Mouse (Mus musculus) CH12.LX (cell line): ENCODE measurements around the gene Gm17455. TPM values are rescaled to one million over a fixed set of nuclear protein-coding genes. Genes with fewer than 3 reads are reported as not detected.

Source experiments
- DNase-seq: peaks from one replicate; pipeline ENCODE4 v3.0.0-alpha.2; 2013; ENCODE audit errors: extremely low read depth
- H3K27ac ChIP-seq: 2 replicates; pipeline ENCODE4 v1.5.1; 2012; ENCODE audit warnings: low read depth, mild to moderate bottlenecking, control low read depth, moderate library complexity; ENCODE audit not compliant: insufficient read depth
- H3K27me3 ChIP-seq: replicated peaks from 2 replicates; pipeline ENCODE3; 2012; ENCODE audit warnings: inconsistent platforms
- H3K36me3 ChIP-seq, 2 experiments: replicated peaks in 1 of 2; 2 replicates each; pipeline versions ENCODE3 to v1.6.1; 2012; ENCODE audit warnings: inconsistent platforms in 1 of 2, low read length in 1 of 2, mild to moderate bottlenecking in 1 of 2, mixed read lengths in 1 of 2, moderate library complexity in 1 of 2; ENCODE audit not compliant: control insufficient read depth in 1 of 2, insufficient read depth in 1 of 2
- H3K4me1 ChIP-seq, 2 experiments: 2 replicates each; pipeline ENCODE4 v1.6.1; 2012; ENCODE audit warnings: inconsistent platforms in 1 of 2, moderate library complexity in 1 of 2; ENCODE audit not compliant: insufficient read depth in 2 of 2, control insufficient read depth in 1 of 2
- H3K4me2 ChIP-seq: 2 replicates; pipeline ENCODE4 v1.6.1; 2012; ENCODE audit warnings: low read depth, mild to moderate bottlenecking, control low read depth; ENCODE audit not compliant: poor library complexity, insufficient read depth, severe bottlenecking
- H3K4me3 ChIP-seq, 3 experiments: fragments of 150-350 bp in 1 of 3; sonication (generic) in 1 of 3; replicated peaks in 1 of 3; 2 replicates each; pipeline versions ENCODE3 to v1.5.1; 2011 to 2012; ENCODE audit warnings: low read depth in 2 of 3, low read length in 2 of 3, mild to moderate bottlenecking in 2 of 3, moderate library complexity in 2 of 3, control low read depth in 1 of 3, improper control_type of control experiment in 1 of 3, inconsistent platforms in 1 of 3, mixed read lengths in 1 of 3; ENCODE audit not compliant: poor library complexity in 1 of 3
- H3K79me2 ChIP-seq: replicated peaks from 2 replicates; pipeline ENCODE4 v1.6.1; 2012; ENCODE audit warnings: mild to moderate bottlenecking, moderate library complexity; ENCODE audit not compliant: control insufficient read depth, poor library complexity, insufficient read depth, severe bottlenecking; ENCODE audit errors: extremely low read depth
- H3K9ac ChIP-seq: 2 replicates; pipeline ENCODE4 v1.6.1; 2012; ENCODE audit warnings: low read depth, mild to moderate bottlenecking, control low read depth, moderate library complexity; ENCODE audit not compliant: insufficient read depth
- H3K9me3 ChIP-seq: replicated peaks from 2 replicates; pipeline ENCODE3; 2012; ENCODE audit warnings: low read length, inconsistent platforms, mixed read lengths
- CTCF ChIP-seq, 2 experiments: IDR thresholded peaks in 1 of 2; conservative IDR thresholded peaks in 1 of 2; 2 replicates each; pipeline ENCODE4 v1.5.1; 2011 to 2012; ENCODE audit warnings: low read depth in 2 of 2, low read length in 2 of 2, improper control_type of control experiment in 1 of 2, inconsistent platforms in 1 of 2, mild to moderate bottlenecking in 1 of 2, moderate library complexity in 1 of 2
- E2F4 ChIP-seq: IDR thresholded peaks from 2 replicates; pipeline ENCODE4 v1.6.1; 2011; ENCODE audit warnings: low read depth, low read length, improper control_type of control experiment; ENCODE audit not compliant: insufficient replicate concordance
- GABPA ChIP-seq: IDR thresholded peaks from 2 replicates; pipeline ENCODE4 v1.6.1; 2012; ENCODE audit warnings: low read depth, low read length, improper control_type of control experiment, inconsistent platforms; ENCODE audit not compliant: insufficient replicate concordance
- HCFC1 ChIP-seq: IDR thresholded peaks from 2 replicates; pipeline ENCODE4 v1.6.1; 2012; ENCODE audit warnings: low read depth, mild to moderate bottlenecking, inconsistent platforms, low read length, improper control_type of control experiment
- JUN ChIP-seq: IDR thresholded peaks from 2 replicates; pipeline ENCODE4 v1.6.1; 2011; ENCODE audit warnings: low read depth, mild to moderate bottlenecking, low read length, improper control_type of control experiment, moderate library complexity; ENCODE audit not compliant: insufficient read depth
- KAT2A ChIP-seq: IDR thresholded peaks from 2 replicates; pipeline ENCODE4 v1.6.1; 2012; ENCODE audit warnings: low read length, improper control_type of control experiment, inconsistent platforms; ENCODE audit not compliant: insufficient replicate concordance
- MAFK ChIP-seq: IDR thresholded peaks from 2 replicates; pipeline ENCODE4 v1.6.1; 2011; ENCODE audit warnings: low read length, improper control_type of control experiment; ENCODE audit not compliant: insufficient replicate concordance
- MEF2A ChIP-seq: IDR thresholded peaks from 2 replicates; pipeline ENCODE4 v1.6.1; 2014; ENCODE audit warnings: low read depth, mild to moderate bottlenecking, inconsistent platforms, low read length, improper control_type of control experiment, borderline replicate concordance
- MXI1 ChIP-seq: IDR thresholded peaks from 2 replicates; pipeline ENCODE4 v1.6.1; 2011; ENCODE audit warnings: mild to moderate bottlenecking, low read depth, low read length, improper control_type of control experiment
- POLR2AphosphoS2 ChIP-seq: IDR thresholded peaks from 2 replicates; pipeline ENCODE4 v1.6.1; 2011; ENCODE audit warnings: low read depth, low read length, improper control_type of control experiment
- RAD21 ChIP-seq: IDR thresholded peaks from 2 replicates; pipeline ENCODE4 v1.6.1; 2011; ENCODE audit warnings: low read depth, mild to moderate bottlenecking, low read length, improper control_type of control experiment, moderate library complexity
- RCOR1 ChIP-seq: conservative IDR thresholded peaks from 2 replicates; pipeline ENCODE4 v1.6.1; 2012; ENCODE audit warnings: low read depth, mild to moderate bottlenecking, inconsistent platforms, low read length, improper control_type of control experiment
- SMC3 ChIP-seq: IDR thresholded peaks from 2 replicates; pipeline ENCODE4 v1.6.1; 2011; ENCODE audit warnings: low read depth, low read length, improper control_type of control experiment
- USF2 ChIP-seq: conservative IDR thresholded peaks from 2 replicates; pipeline ENCODE4 v1.6.1; 2011; ENCODE audit warnings: low read depth, low read length, improper control_type of control experiment
- ZKSCAN1 ChIP-seq: IDR thresholded peaks from 2 replicates; pipeline ENCODE4 v1.6.1; 2012; ENCODE audit warnings: low read depth, inconsistent platforms, low read length, improper control_type of control experiment, borderline replicate concordance
- dilution Hi-C: fragments of 300-500 bp; cut with MboI; formaldehyde crosslinking; loops from 2 replicates; pipeline ENCODE4 v1.14.3; 2020; ENCODE audit warnings: low sequenced_read_pairs; ENCODE audit not compliant: extremely low pct_unique_long_range_greater_than_20kb, extremely low pct_ligation_motif_present
- in situ Hi-C: fragments of 300-500 bp; cut with MboI; formaldehyde crosslinking; loops from 3 replicates; pipeline ENCODE4 v1.14.3; 2019; ENCODE audit warnings: low sequenced_read_pairs, low pct_ligation_motif_present, low pct_unique_long_range_greater_than_20kb, mixed read lengths
- polyA plus RNA-seq: library from polyadenylated mRNA; unstranded; fragments of >175 nt; gene quantifications from 2 replicates; pipeline ENCODE4 v1.2.1, GENCODE M21; 2012; ENCODE audit warnings: low read depth; ENCODE audit not compliant: insufficient read length
- total RNA-seq, 2 experiments: library from RNA; depleted of rRNA; stranded (reverse); fragments of 300-350 nt in 1 of 2; fragments of >200 nt in 1 of 2; gene quantifications; 2 replicates each; pipeline ENCODE4 v1.2.3; 2012 to 2014

Gene Gm17455
- total and polyA plus RNA-seq, 3 experiments: not detected

- in situ Hi-C loops: loop anchor here (10.0 kb wide), 1 partner anchor 105 kb away; no protein-coding TSS in a partner anchor
Measured at GRCm38 (mm10) chr10:60419624-60420023, 20.1 kb downstream of the Gm17455 start.

GRCm38 (mm10) chr10:60422756-60423155 is 23.2 kb downstream of the Gm17455 start:
- TF ChIP-seq USF2: no peak
- no peak for TF ChIP-seq MEF2A
- TF ChIP-seq ZKSCAN1: no peak
- no peak for TF ChIP-seq MAFK
- no peak for TF ChIP-seq HCFC1
- no peak for TF ChIP-seq E2F4
- TF ChIP-seq POLR2AphosphoS2: no peak
- TF ChIP-seq RAD21: no peak
- no peak for TF ChIP-seq CTCF (conservative IDR thresholded peaks at IDR 0.05 in 1 of 2, IDR thresholded peaks at IDR 0.05 in 1 of 2; ENCODE audit: low read depth in 2 of 2, low read length in 2 of 2)
- no peak for TF ChIP-seq JUN
- TF ChIP-seq MXI1: no peak
- peaks cover 12% of the 10 kb centered on the region for H3K9me3 ChIP-seq
- H3K36me3 ChIP-seq: no peaks in the 10 kb centered on the region
- DNase-seq: no peak
- no peak overlapping the region for H3K4me2 ChIP-seq
- no peak overlapping the region for H3K4me3 ChIP-seq
- in situ Hi-C loops: no loop called here
- dilution Hi-C loops: no loop called here
- peaks cover 11% of the 10 kb centered on the region for H3K27me3 ChIP-seq
- no peak overlapping the region for H3K9ac ChIP-seq
- H3K79me2 ChIP-seq: no peaks in the 10 kb centered on the region
- H3K27ac ChIP-seq: no peak overlapping the region
- peaks cover 0 to 8% of the 10 kb centered on the region in 2 experiments; a peak in 3 of 4 replicates for H3K4me1 ChIP-seq

More at GRCm38 (mm10) chr10:60419624-60420023, 20.1 kb downstream of the Gm17455 start:
- Histone ChIP-seq H3K36me3 (no peaks in the 10 kb centered on the region), H3K4me2 (no peak overlapping the region), H3K27me3 (peaks cover 5% of the 10 kb centered on the region), H3K27ac (no peak overlapping the region), H3K9me3 (no peaks in the 10 kb centered on the region), H3K4me3 (no peak overlapping the region), H3K79me2 (no peaks in the 10 kb centered on the region), H3K4me1 (peaks cover 0 to 14% of the 10 kb centered on the region in 2 experiments; a peak in 3 of 4 replicates), H3K9ac (no peak overlapping the region)
- dilution Hi-C loops: no loop called here
- TF ChIP-seq KAT2A: no peak
- peak; percentile 10 for TF ChIP-seq SMC3
- TF ChIP-seq RAD21: peak; percentile 27
- peak; percentile 68 to 75 for TF ChIP-seq CTCF (conservative IDR thresholded peaks at IDR 0.05 in 1 of 2, IDR thresholded peaks at IDR 0.05 in 1 of 2; ENCODE audit: low read depth in 2 of 2, low read length in 2 of 2)
- TF ChIP-seq RCOR1: no peak
- no peak for DNase-seq

- Histone ChIP-seq H3K27ac (no peak overlapping the region), H3K4me3 (no peak overlapping the region), H3K9me3 (peaks cover 18% of the 10 kb centered on the region), H3K9ac (no peak overlapping the region), H3K36me3 (no peaks in the 10 kb centered on the region), H3K4me1 (peaks cover 3 to 58% of the 10 kb centered on the region in 2 experiments), H3K27me3 (peaks cover 22% of the 10 kb centered on the region), H3K4me2 (no peak overlapping the region), H3K79me2 (no peaks in the 10 kb centered on the region)
- no peak for DNase-seq
- TF ChIP-seq GABPA (no peak), USF2 (no peak)
- in situ Hi-C loops: no loop called here
- dilution Hi-C loops: no loop called here
Measured at GRCm38 (mm10) chr10:60430001-60430400, 30.5 kb downstream of the Gm17455 start.
